Mouse (Mus musculus): ENCODE data around the gene Kcnq2. TPM values are rescaled to one million over a fixed set of nuclear protein-coding genes. Genes with fewer than 3 reads are reported as not detected.

The Kcnq2 gene
- polyA plus RNA-seq, 1 experiment from 2014 or later, result 13.9 TPM

DNA sequence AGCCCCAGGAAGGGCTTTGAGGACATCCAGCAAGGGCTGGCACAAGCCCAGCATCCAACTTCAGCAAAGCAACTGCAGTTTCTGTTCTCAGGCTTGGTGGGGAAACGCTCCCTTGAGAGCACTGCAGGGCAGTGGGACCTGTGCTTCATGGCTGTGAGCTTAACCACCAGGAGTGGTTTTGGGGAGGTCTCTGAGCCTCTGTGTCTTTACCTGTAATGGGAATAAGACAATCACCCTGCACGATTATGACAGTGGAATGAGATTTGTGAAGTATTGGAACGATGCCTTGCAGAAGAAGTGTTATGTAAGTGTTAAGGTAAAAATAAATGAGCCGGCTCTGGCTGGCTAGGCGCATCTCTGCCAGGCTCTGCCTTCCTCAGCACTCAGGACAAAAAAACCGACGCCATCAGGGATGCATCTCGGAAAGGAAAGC, 7.6 kb upstream of the Kcnq2 start:
- WGBS, result 74% methylated on average over 8 of the region's 8 CpGs
- no peaks in the 10 kb centered on the region; the same call in 1 of the 2 replicates for H3K4me1 ChIP-seq (replicated peaks; ENCODE audit: control insufficient read depth, insufficient read depth, low read length)
- H3K36me3 ChIP-seq (ENCODE audit: control insufficient read depth, insufficient read depth, low read length), result no peaks in the 10 kb centered on the region
- no peak overlapping the region for H3K9ac ChIP-seq (ENCODE audit: low read length)
- ATAC-seq (replicated peaks; ENCODE audit: low FRiP score), result no peak
- peaks cover 2% of the 10 kb centered on the region; the same call in 1 of the 2 replicates for H3K27me3 ChIP-seq (ENCODE audit: control insufficient read depth, insufficient read depth, low read length)
- no peak for DNase-seq (ENCODE audit: low spot score)
- H3K4me2 ChIP-seq (ENCODE audit: low read depth, low read length, severe bottlenecking), result no peak overlapping the region
- H3K4me3 ChIP-seq (ENCODE audit: low read depth, low read length), result no peak overlapping the region
- H3K27ac ChIP-seq (ENCODE audit: low read depth, low read length), result no peak overlapping the region
- no peaks in the 10 kb centered on the region for H3K9me3 ChIP-seq (ENCODE audit: control insufficient read depth, low read length)

DNA sequence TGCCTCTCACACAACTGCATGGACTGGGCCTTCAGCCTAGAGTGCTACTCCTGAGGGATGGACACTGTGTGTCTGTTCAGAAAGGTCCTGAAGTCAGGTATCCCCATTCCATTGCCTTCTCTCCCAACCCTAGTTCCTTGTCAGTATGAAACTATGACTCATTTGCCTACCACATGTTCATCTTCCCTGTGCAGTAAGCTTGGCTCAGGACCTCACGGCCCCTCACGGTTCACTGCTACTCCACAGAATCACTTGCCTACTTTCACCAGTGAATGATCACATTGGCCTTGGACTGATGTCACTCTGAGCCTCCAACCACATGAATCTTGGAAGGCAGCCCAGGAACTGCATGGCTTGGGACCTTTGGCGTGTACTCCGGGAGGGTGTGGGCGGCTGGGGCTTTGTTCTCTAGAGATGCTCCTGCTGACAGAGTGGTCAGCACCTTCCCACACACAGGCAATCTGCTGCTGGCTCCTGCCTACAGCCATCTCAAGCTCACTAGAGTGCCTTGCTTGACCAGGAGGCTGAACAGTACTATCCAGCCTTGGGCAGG, 4.6 kb upstream of the Kcnq2 start:
- no peak overlapping the region for H3K27ac ChIP-seq (ENCODE audit: low read depth, low read length)
- no peak for ATAC-seq (replicated peaks; ENCODE audit: low FRiP score)
- no peak for DNase-seq (ENCODE audit: low spot score)
- H3K4me3 ChIP-seq (ENCODE audit: low read depth, low read length), result no peak overlapping the region
- no peaks in the 10 kb centered on the region for H3K36me3 ChIP-seq (ENCODE audit: control insufficient read depth, insufficient read depth, low read length)
- H3K27me3 ChIP-seq (ENCODE audit: control insufficient read depth, insufficient read depth, low read length), result peaks cover 19% of the 10 kb centered on the region
- no peak overlapping the region for H3K4me2 ChIP-seq (ENCODE audit: low read depth, low read length, severe bottlenecking)
- 89% methylated on average over 5 of the region's 5 CpGs for WGBS
- H3K4me1 ChIP-seq (replicated peaks; ENCODE audit: control insufficient read depth, insufficient read depth, low read length), result peaks cover 2% of the 10 kb centered on the region; the same call in 1 of the 2 replicates
- no peaks in the 10 kb centered on the region for H3K9me3 ChIP-seq (ENCODE audit: control insufficient read depth, low read length)
- H3K9ac ChIP-seq (ENCODE audit: low read length), result no peak overlapping the region

GRCm38 (mm10) chr2:181136934-181137333, 1.8 kb upstream of the Kcnq2 start:
- Histone ChIP-seq H3K27me3 (ENCODE audit: control insufficient read depth, insufficient read depth, low read length) (peaks cover 28% of the 10 kb centered on the region), H3K36me3 (ENCODE audit: control insufficient read depth, insufficient read depth, low read length) (no peaks in the 10 kb centered on the region), H3K27ac (ENCODE audit: low read depth, low read length) (no peak overlapping the region), H3K4me3 (ENCODE audit: low read depth, low read length) (no peak overlapping the region), H3K4me2 (ENCODE audit: low read depth, low read length, severe bottlenecking) (no peak overlapping the region), H3K9ac (ENCODE audit: low read length) (no peak overlapping the region), H3K9me3 (ENCODE audit: control insufficient read depth, low read length) (no peaks in the 10 kb centered on the region), H3K4me1 (replicated peaks; ENCODE audit: control insufficient read depth, insufficient read depth, low read length) (peaks cover 3% of the 10 kb centered on the region; the same call in 1 of the 2 replicates)
- ATAC-seq (replicated peaks; ENCODE audit: low FRiP score) (no peak), DNase-seq (ENCODE audit: low spot score) (peak; percentile 80)
- 5% methylated on average over 6 of the region's 6 CpGs for WGBS

DNA sequence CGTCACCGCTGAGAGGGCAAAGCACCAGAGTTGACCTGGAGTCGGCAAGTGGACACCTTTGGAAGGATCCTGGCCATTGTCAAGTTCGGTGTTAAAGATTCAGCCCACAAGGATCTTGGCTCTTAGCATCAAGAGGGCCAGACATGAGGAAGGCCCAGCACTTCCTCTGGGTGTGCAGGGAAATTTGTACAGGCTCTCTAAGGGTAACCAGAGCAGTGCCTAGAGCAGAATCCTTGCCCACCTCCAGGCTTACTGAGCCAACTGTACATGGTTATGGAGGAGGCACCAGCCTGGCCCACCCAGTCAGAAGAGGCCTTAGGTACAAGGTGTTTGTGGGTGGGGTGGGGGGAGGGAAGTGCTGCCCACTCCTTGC, 332 bp upstream of the Kcnq2 start:
- H3K9me3 ChIP-seq (ENCODE audit: control insufficient read depth, low read length), result no peaks in the 10 kb centered on the region
- 6% methylated on average over 4 of the region's 4 CpGs for WGBS
- ATAC-seq (replicated peaks; ENCODE audit: low FRiP score) (no peak), DNase-seq (ENCODE audit: low spot score) (peak; percentile 55)
- no peaks in the 10 kb centered on the region for H3K36me3 ChIP-seq (ENCODE audit: control insufficient read depth, insufficient read depth, low read length)
- H3K4me2 ChIP-seq (ENCODE audit: low read depth, low read length, severe bottlenecking), result peak overlapping the region; percentile 92
- H3K27me3 ChIP-seq (ENCODE audit: control insufficient read depth, insufficient read depth, low read length), result peaks cover 28% of the 10 kb centered on the region
- peaks cover 3% of the 10 kb centered on the region; the same call in 1 of the 2 replicates for H3K4me1 ChIP-seq (replicated peaks; ENCODE audit: control insufficient read depth, insufficient read depth, low read length)
- H3K27ac ChIP-seq (ENCODE audit: low read depth, low read length), result no peak overlapping the region
- peak overlapping the region; percentile 65 for H3K4me3 ChIP-seq (ENCODE audit: low read depth, low read length)
- H3K9ac ChIP-seq (ENCODE audit: low read length), result peak overlapping the region; percentile 54; the same call in 1 of the 2 replicates

GRCm38 (mm10) chr2:181133837-181134590, 1.1 kb downstream of the Kcnq2 start:
- H3K4me1 ChIP-seq (replicated peaks; ENCODE audit: control insufficient read depth, insufficient read depth, low read length), result peaks cover 3% of the 10 kb centered on the region; the same call in 1 of the 2 replicates
- H3K27me3 ChIP-seq (ENCODE audit: control insufficient read depth, insufficient read depth, low read length), result peaks cover 28% of the 10 kb centered on the region
- H3K9me3 ChIP-seq (ENCODE audit: control insufficient read depth, low read length), result no peaks in the 10 kb centered on the region
- H3K9ac ChIP-seq (ENCODE audit: low read length), result peak overlapping the region; percentile 54
- peak overlapping the region; percentile 92 for H3K4me2 ChIP-seq (ENCODE audit: low read depth, low read length, severe bottlenecking)
- 7% methylated on average over 22 of the region's 22 CpGs for WGBS
- peak; percentile 66 for DNase-seq (ENCODE audit: low spot score)
- peak; percentile 84 for ATAC-seq (replicated peaks; ENCODE audit: low FRiP score)
- no peaks in the 10 kb centered on the region for H3K36me3 ChIP-seq (ENCODE audit: control insufficient read depth, insufficient read depth, low read length)
- peak overlapping the region; percentile 37 for H3K27ac ChIP-seq (ENCODE audit: low read depth, low read length)
- H3K4me3 ChIP-seq (ENCODE audit: low read depth, low read length), result peak overlapping the region; percentile 65

- no peak for ATAC-seq (replicated peaks; ENCODE audit: low FRiP score)
- Histone ChIP-seq H3K27me3 (ENCODE audit: control insufficient read depth, insufficient read depth, low read length) (peaks cover 15% of the 10 kb centered on the region), H3K4me3 (ENCODE audit: low read depth, low read length) (no peak overlapping the region), H3K36me3 (ENCODE audit: control insufficient read depth, insufficient read depth, low read length) (no peaks in the 10 kb centered on the region), H3K9ac (ENCODE audit: low read length) (no peak overlapping the region), H3K4me1 (replicated peaks; ENCODE audit: control insufficient read depth, insufficient read depth, low read length) (peaks cover 3% of the 10 kb centered on the region; the same call in 1 of the 2 replicates), H3K27ac (ENCODE audit: low read depth, low read length) (no peak overlapping the region), H3K9me3 (ENCODE audit: control insufficient read depth, low read length) (no peaks in the 10 kb centered on the region), H3K4me2 (ENCODE audit: low read depth, low read length, severe bottlenecking) (no peak overlapping the region)
- WGBS, result 82% methylated on average over 4 of the region's 4 CpGs
- no peak for DNase-seq (ENCODE audit: low spot score)
Measured at GRCm38 (mm10) chr2:181130245-181130644, 4.9 kb downstream of the Kcnq2 start.

GRCm38 (mm10) chr2:181128963-181129362, 6.1 kb downstream of the Kcnq2 start:
- no peak for DNase-seq (ENCODE audit: low spot score)
- Histone ChIP-seq H3K9me3 (ENCODE audit: control insufficient read depth, low read length) (no peaks in the 10 kb centered on the region), H3K27me3 (ENCODE audit: control insufficient read depth, insufficient read depth, low read length) (0 out of 2 replicates have a peak, but pooled peaks cover 2% of the 10 kb centered on the region), H3K36me3 (ENCODE audit: control insufficient read depth, insufficient read depth, low read length) (no peaks in the 10 kb centered on the region), H3K9ac (ENCODE audit: low read length) (no peak overlapping the region), H3K4me3 (ENCODE audit: low read depth, low read length) (no peak overlapping the region), H3K4me2 (ENCODE audit: low read depth, low read length, severe bottlenecking) (no peak overlapping the region), H3K27ac (ENCODE audit: low read depth, low read length) (no peak overlapping the region), H3K4me1 (replicated peaks; ENCODE audit: control insufficient read depth, insufficient read depth, low read length) (no peaks in the 10 kb centered on the region)
- ATAC-seq (replicated peaks; ENCODE audit: low FRiP score), result no peak
- WGBS, result 90% methylated on average over 4 of the region's 4 CpGs

- Histone ChIP-seq H3K4me3 (ENCODE audit: low read depth, low read length) (no peak overlapping the region), H3K27me3 (ENCODE audit: control insufficient read depth, insufficient read depth, low read length) (no peaks in the 10 kb centered on the region)
- ATAC-seq (replicated peaks; ENCODE audit: low FRiP score), result no peak
Measured at GRCm38 (mm10) chr2:181127786-181128185, 7.3 kb downstream of the Kcnq2 start.

More at GRCm38 (mm10) chr2:181127786-181128185, 7.3 kb downstream of the Kcnq2 start:
- no peaks in the 10 kb centered on the region for H3K36me3 ChIP-seq (ENCODE audit: control insufficient read depth, insufficient read depth, low read length)
- WGBS, result 44% methylated on average over 3 of the region's 3 CpGs
- no peak overlapping the region for H3K27ac ChIP-seq (ENCODE audit: low read depth, low read length)
- DNase-seq (ENCODE audit: low spot score), result no peak
- H3K9me3 ChIP-seq (ENCODE audit: control insufficient read depth, low read length), result no peaks in the 10 kb centered on the region
- no peak overlapping the region for H3K4me2 ChIP-seq (ENCODE audit: low read depth, low read length, severe bottlenecking)
- no peak overlapping the region for H3K9ac ChIP-seq (ENCODE audit: low read length)
- no peaks in the 10 kb centered on the region for H3K4me1 ChIP-seq (replicated peaks; ENCODE audit: control insufficient read depth, insufficient read depth, low read length)

Data from forebrain, embryonic 11.5 days (tissue).